Mouse (Mus musculus) neural tube, embryonic 13.5 days (tissue): ENCODE data around the gene Pde11a. TPM values are rescaled to one million over a fixed set of nuclear protein-coding genes. Genes with fewer than 3 reads are reported as not detected.

Experiments used
- ATAC-seq: fragments of 200-750 bp; cut with Nextera tagmentation; 2 replicates; pipeline ENCODE4 v1.8.0; 2017; ENCODE audit warnings: low read depth, mild to moderate bottlenecking, moderate TSS enrichment, moderate library complexity
- H3K27ac ChIP-seq: fragments of 300-500 bp; sonication (generic); replicated peaks from 2 replicates; pipeline ENCODE4 v1.5.1; 2015; ENCODE audit warnings: moderate library complexity, mild to moderate bottlenecking, inconsistent platforms
- H3K27me3 ChIP-seq: fragments of 300-500 bp; sonication (generic); 2 replicates; pipeline ENCODE4 v1.6.1; 2015; ENCODE audit warnings: mild to moderate bottlenecking, inconsistent platforms
- H3K36me3 ChIP-seq: fragments of 300-500 bp; sonication (generic); 2 replicates; pipeline ENCODE4 v1.6.1; 2015; ENCODE audit warnings: mild to moderate bottlenecking, inconsistent platforms
- H3K4me1 ChIP-seq: fragments of 300-500 bp; sonication (generic); replicated peaks from 2 replicates; pipeline ENCODE4 v1.6.1; 2015; ENCODE audit warnings: inconsistent platforms
- H3K4me2 ChIP-seq: fragments of 300-500 bp; sonication (generic); 2 replicates; pipeline ENCODE4 v1.6.1; 2015; ENCODE audit warnings: inconsistent platforms, mild to moderate bottlenecking, moderate library complexity
- H3K4me3 ChIP-seq: fragments of 300-500 bp; sonication (generic); 2 replicates; pipeline ENCODE4 v1.5.1; 2015; ENCODE audit warnings: mild to moderate bottlenecking, inconsistent platforms
- H3K9ac ChIP-seq: fragments of 300-500 bp; sonication (generic); 2 replicates; pipeline ENCODE4 v1.6.1; 2015; ENCODE audit warnings: moderate library complexity, mild to moderate bottlenecking, inconsistent platforms
- H3K9me3 ChIP-seq: fragments of 300-500 bp; sonication (generic); 2 replicates; pipeline ENCODE4 v1.6.1; 2016; ENCODE audit warnings: inconsistent platforms
- WGBS: fragments of 180-500 bp; shearing (Covaris S2); methylation state at CpG from one replicate; pipeline ENCODE4 v1.1.7; 2015; 5-methylcytosine and 5-hydroxymethylcytosine counted together
- polyA plus RNA-seq: library from polyadenylated mRNA; unstranded; fragments of >200 nt; fragmentation: Nextera tagmentation; extraction: Ambion mirVana; gene quantifications from 2 replicates; pipeline ENCODE4 v1.2.1, GENCODE M21; 2015

Gene Pde11a
- polyA plus RNA-seq, 1 experiment from 2014 or later, result 1.8 TPM

GRCm38 (mm10) chr2:76029081-76029901 lies 309.3 kb downstream of the Pde11a start:
- Histone ChIP-seq H3K9ac (peak overlapping the region; percentile 67), H3K27me3 (no peaks in the 10 kb centered on the region), H3K4me3 (peak overlapping the region; percentile 11; the same call in 1 of the 2 replicates), H3K4me2 (peak overlapping the region; percentile 46), H3K36me3 (no peaks in the 10 kb centered on the region), H3K27ac (peak overlapping the region; percentile 96), H3K4me1 (peaks cover 25% of the 10 kb centered on the region), H3K9me3 (no peaks in the 10 kb centered on the region)
- peak; percentile 90 for ATAC-seq
- WGBS, result 9% methylated on average over 20 of the region's 20 CpGs

GRCm38 (mm10) chr2:76016890-76017289 lies 321.7 kb downstream of the Pde11a start:
- 4% methylated on average over 7 of the region's 7 CpGs for WGBS
- no peak for ATAC-seq
- Histone ChIP-seq H3K4me3 (no peak overlapping the region), H3K27ac (no peak overlapping the region; the same call in 1 of the 2 replicates), H3K9me3 (no peaks in the 10 kb centered on the region), H3K27me3 (no peaks in the 10 kb centered on the region), H3K9ac (no peak overlapping the region), H3K4me2 (no peak overlapping the region), H3K36me3 (no peaks in the 10 kb centered on the region), H3K4me1 (peaks cover 33% of the 10 kb centered on the region)

- Histone ChIP-seq H3K27ac (no peak overlapping the region), H3K4me2 (no peak overlapping the region), H3K4me1 (peaks cover 31% of the 10 kb centered on the region), H3K27me3 (no peaks in the 10 kb centered on the region), H3K36me3 (no peaks in the 10 kb centered on the region), H3K9me3 (no peaks in the 10 kb centered on the region), H3K9ac (no peak overlapping the region), H3K4me3 (no peak overlapping the region)
- WGBS, result 85% methylated on average over 8 of the region's 8 CpGs
- ATAC-seq, result no peak
Measured at GRCm38 (mm10) chr2:76016136-76016535, 322.4 kb downstream of the Pde11a start.

- no peak for ATAC-seq
- H3K36me3 ChIP-seq, result no peaks in the 10 kb centered on the region
- WGBS, result 95% methylated on average over 7 of the region's 7 CpGs
- H3K4me3 ChIP-seq, result no peak overlapping the region
- peaks cover 27% of the 10 kb centered on the region for H3K4me1 ChIP-seq
- no peak overlapping the region for H3K4me2 ChIP-seq
- H3K27ac ChIP-seq, result no peak overlapping the region
- H3K27me3 ChIP-seq, result no peaks in the 10 kb centered on the region
- no peak overlapping the region for H3K9ac ChIP-seq
- H3K9me3 ChIP-seq, result no peaks in the 10 kb centered on the region
Measured at GRCm38 (mm10) chr2:76015460-76015859, 323.1 kb downstream of the Pde11a start.

- Histone ChIP-seq H3K36me3 (no peaks in the 10 kb centered on the region), H3K27me3 (no peaks in the 10 kb centered on the region), H3K9ac (no peak overlapping the region), H3K9me3 (no peaks in the 10 kb centered on the region), H3K27ac (no peak overlapping the region), H3K4me1 (peaks cover 27% of the 10 kb centered on the region), H3K4me2 (no peak overlapping the region), H3K4me3 (no peak overlapping the region)
- no peak for ATAC-seq
- WGBS, result 81% methylated on average over 3 of the region's 3 CpGs
Measured at GRCm38 (mm10) chr2:76014659-76015058, 323.9 kb downstream of the Pde11a start.

GRCm38 (mm10) chr2:76006194-76006593 lies 332.4 kb downstream of the Pde11a start:
- WGBS, result 7% methylated on average over 4 of the region's 4 CpGs
- no peak for ATAC-seq
- 0 out of 2 replicates have a peak, but pooled peaks cover 3% of the 10 kb centered on the region for H3K27me3 ChIP-seq
- no peak overlapping the region for H3K4me3 ChIP-seq
- no peak overlapping the region for H3K27ac ChIP-seq
- no peaks in the 10 kb centered on the region for H3K36me3 ChIP-seq
- 0 out of 2 replicates have a peak, but pooled peaks cover 4% of the 10 kb centered on the region for H3K4me1 ChIP-seq
- no peak overlapping the region for H3K9ac ChIP-seq
- no peak overlapping the region for H3K4me2 ChIP-seq
- no peaks in the 10 kb centered on the region for H3K9me3 ChIP-seq

GRCm38 (mm10) chr2:76002899-76003298 lies 335.7 kb downstream of the Pde11a start:
- ATAC-seq, result no peak
- H3K27ac ChIP-seq, result no peak overlapping the region
- H3K4me1 ChIP-seq, result peaks cover 23% of the 10 kb centered on the region
- H3K4me2 ChIP-seq, result no peak overlapping the region
- no peaks in the 10 kb centered on the region for H3K9me3 ChIP-seq
- H3K9ac ChIP-seq, result no peak overlapping the region
- 21% methylated on average over 9 of the region's 9 CpGs for WGBS
- 0 out of 2 replicates have a peak, but pooled peaks cover 3% of the 10 kb centered on the region for H3K27me3 ChIP-seq
- H3K36me3 ChIP-seq, result no peaks in the 10 kb centered on the region
- no peak overlapping the region for H3K4me3 ChIP-seq

GRCm38 (mm10) chr2:76001392-76001791 lies 337.2 kb downstream of the Pde11a start:
- no peak overlapping the region for H3K9ac ChIP-seq
- ATAC-seq, result no peak
- H3K9me3 ChIP-seq, result no peaks in the 10 kb centered on the region
- H3K27me3 ChIP-seq, result 0 out of 2 replicates have a peak, but pooled peaks cover 3% of the 10 kb centered on the region
- H3K4me1 ChIP-seq, result peaks cover 24% of the 10 kb centered on the region
- no peaks in the 10 kb centered on the region for H3K36me3 ChIP-seq
- WGBS, result 46% methylated on average over 8 of the region's 8 CpGs
- H3K4me3 ChIP-seq, result no peak overlapping the region
- no peak overlapping the region for H3K4me2 ChIP-seq
- H3K27ac ChIP-seq, result 0 out of 2 replicates have a peak overlapping the region, but pooled peaks have one; percentile 28

GRCm38 (mm10) chr2:75999636-76000035 lies 338.9 kb downstream of the Pde11a start:
- 23% methylated on average over 12 of the region's 12 CpGs for WGBS
- Histone ChIP-seq H3K9me3 (no peaks in the 10 kb centered on the region), H3K27me3 (0 out of 2 replicates have a peak, but pooled peaks cover 3% of the 10 kb centered on the region), H3K9ac (no peak overlapping the region), H3K4me3 (no peak overlapping the region), H3K36me3 (no peaks in the 10 kb centered on the region), H3K4me1 (peaks cover 19% of the 10 kb centered on the region), H3K4me2 (no peak overlapping the region), H3K27ac (peak overlapping the region; percentile 42; the same call in 1 of the 2 replicates)
- ATAC-seq, result no peak

- 21% methylated on average over 8 of the region's 8 CpGs for WGBS
- Histone ChIP-seq H3K4me1 (peaks cover 22% of the 10 kb centered on the region), H3K4me2 (no peak overlapping the region), H3K9ac (no peak overlapping the region), H3K36me3 (no peaks in the 10 kb centered on the region), H3K27ac (peak overlapping the region; percentile 23; the same call in 1 of the 2 replicates), H3K9me3 (no peaks in the 10 kb centered on the region), H3K27me3 (no peaks in the 10 kb centered on the region), H3K4me3 (no peak overlapping the region)
- ATAC-seq, result no peak
Measured at GRCm38 (mm10) chr2:75998692-75999091, 339.9 kb downstream of the Pde11a start.

GRCm38 (mm10) chr2:75997726-75998125 lies 340.8 kb downstream of the Pde11a start:
- ATAC-seq, result no peak

GRCm38 (mm10) chr2:75994841-75995240 lies 343.7 kb downstream of the Pde11a start:
- no peak for ATAC-seq
- Histone ChIP-seq H3K9me3 (no peaks in the 10 kb centered on the region), H3K27me3 (no peaks in the 10 kb centered on the region), H3K27ac (no peak overlapping the region), H3K9ac (no peak overlapping the region), H3K4me3 (no peak overlapping the region), H3K36me3 (no peaks in the 10 kb centered on the region), H3K4me2 (no peak overlapping the region), H3K4me1 (peaks cover 57% of the 10 kb centered on the region)
- WGBS, result 95% methylated on average over 11 of the region's 11 CpGs

More at GRCm38 (mm10) chr2:75997726-75998125, 340.8 kb downstream of the Pde11a start:
- Histone ChIP-seq H3K4me1 (peaks cover 32% of the 10 kb centered on the region), H3K9me3 (no peaks in the 10 kb centered on the region), H3K4me2 (no peak overlapping the region), H3K27me3 (no peaks in the 10 kb centered on the region), H3K27ac (no peak overlapping the region), H3K36me3 (no peaks in the 10 kb centered on the region), H3K9ac (no peak overlapping the region), H3K4me3 (no peak overlapping the region)
- WGBS, result 53% methylated on average over 12 of the region's 12 CpGs
